Comparison of ENCODE assay signal across 28 mouse cellular contexts in the genomic region with DNA sequence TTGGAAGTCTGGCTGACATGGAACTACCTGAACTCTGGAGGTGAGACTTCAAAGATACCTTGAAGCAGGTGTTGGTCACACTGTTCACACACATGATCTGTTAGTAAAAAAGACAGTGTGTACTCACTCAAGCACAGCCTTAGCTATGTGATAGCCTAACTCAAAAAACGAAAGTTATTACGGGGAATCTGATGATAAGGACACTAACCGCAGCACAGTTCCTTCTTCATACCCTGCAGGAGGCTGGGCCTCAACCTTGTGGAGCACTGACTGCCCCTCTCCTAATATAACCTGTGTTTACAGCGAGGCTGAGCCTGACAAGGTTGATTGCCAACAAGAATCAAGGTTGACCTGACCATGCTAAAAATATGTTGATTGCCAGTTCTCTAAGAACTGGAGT. TPM values are rescaled to one million over a fixed set of nuclear protein-coding genes. Genes with fewer than 3 reads are reported as not detected.
"Had no signal": no experiment of that assay in that cellular context is flagged by ENCODE, and none has a peak within 500 bp of the region (broad histone marks: within the 10 kb centered on the region; RNA-seq: fewer than 3 reads in every experiment).

No protein-coding gene starts in this region.

- H3K9ac ChIP-seq: heart, embryonic 12.5 days; hindbrain, embryonic 12.5 days; hindbrain, embryonic 14.5 days; intestine, embryonic 15.5 days; kidney, embryonic 15.5 days; limb, embryonic 12.5 days; liver, embryonic 14.5 days had no signal

- H3K4me3 ChIP-seq: gastrocnemius, adult 2 months; heart, embryonic 10.5 days; heart, embryonic 12.5 days; hindbrain, embryonic 10.5 days; hindbrain, embryonic 12.5 days; intestine, embryonic 15.5 days; kidney, embryonic 15.5 days; limb, embryonic 10.5 days; limb, embryonic 12.5 days had no signal

- H3K27ac ChIP-seq: gastrocnemius, adult 2 months; heart, embryonic 10.5 days; hindbrain, embryonic 10.5 days; hindbrain, embryonic 12.5 days; hindbrain, embryonic 14.5 days; intestine, embryonic 15.5 days; kidney, embryonic 15.5 days; kidney, postnatal 0 days; limb, embryonic 10.5 days; limb, embryonic 12.5 days; liver, embryonic 14.5 days had no signal

- ATAC-seq: hindbrain, embryonic 16.5 days; inflammation-experienced regulatory T-cells, adult 6 months; intestine, embryonic 15.5 days had no signal

- H3K4me1 ChIP-seq: hindbrain, embryonic 10.5 days; hindbrain, embryonic 12.5 days; intestine, embryonic 15.5 days; kidney, embryonic 15.5 days; limb, embryonic 10.5 days; limb, embryonic 12.5 days had no signal

- DNase-seq: gastrocnemius, adult 2 months; gastrocnemius, postnatal 10 days; gastrocnemius, postnatal 25 days; heart, adult 18-20 months; heart, postnatal 10 days; heart, postnatal 4 days; kidney, adult 11 months; kidney, adult 2 months; kidney, adult 9 months; kidney, postnatal 14 days; kidney, postnatal 36 days; layer of hippocampus, adult 9-11 months; layer of hippocampus, postnatal 36 days; liver had no signal

- H3K4me2 ChIP-seq: heart, embryonic 12.5 days; hindbrain, embryonic 12.5 days; hindbrain, embryonic 14.5 days; intestine, embryonic 15.5 days; kidney, embryonic 15.5 days; limb, embryonic 12.5 days; liver, embryonic 11.5 days had no signal

- H3K27me3 ChIP-seq: heart, embryonic 12.5 days; hindbrain, embryonic 12.5 days; intestine, embryonic 15.5 days; kidney, embryonic 15.5 days; limb, embryonic 12.5 days had no signal

- H3K9me3 ChIP-seq: heart, embryonic 10.5 days; heart, embryonic 12.5 days; hindbrain, embryonic 10.5 days; hindbrain, embryonic 12.5 days; intestine, embryonic 15.5 days; kidney, embryonic 15.5 days; limb, embryonic 10.5 days; limb, embryonic 12.5 days had no signal

RNA-seq across cellular contexts. Expression of a gene that starts 12.9 kb away (rescaled TPM):
- total RNA-seq: gastrocnemius, adult 2 months; gastrocnemius, postnatal 25 days had no signal
